Mouse (Mus musculus): ENCODE data around the gene 9930022D16Rik.

DNA sequence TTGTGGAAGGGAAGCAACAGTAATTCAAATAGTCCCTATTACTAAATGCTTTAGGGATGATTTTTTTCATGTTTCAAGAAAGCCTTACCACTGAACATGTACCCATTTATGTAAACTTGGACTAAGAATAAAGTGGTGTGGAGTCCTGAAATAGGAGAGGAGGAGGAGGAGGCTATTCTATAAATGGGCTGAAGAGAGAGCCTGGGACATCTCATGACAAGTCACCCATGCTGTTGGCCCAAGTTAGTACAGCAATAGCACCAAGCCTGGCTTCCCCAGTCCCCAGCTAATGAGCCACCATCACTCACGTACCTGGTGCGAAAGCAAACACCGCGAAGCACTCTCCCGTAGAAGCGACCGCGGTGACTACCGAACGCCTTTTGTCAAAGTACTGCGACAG, 44.4 kb downstream of the 9930022D16Rik start:
- TF ChIP-seq GATA1 (IDR thresholded peaks at IDR 0.05; ENCODE audit: low read length) (no peak), TAL1 (IDR thresholded peaks at IDR 0.05; ENCODE audit: low read length) (no peak)
